Mouse (Mus musculus) adrenal gland, postnatal 36 days (tissue): ENCODE data around the gene Nr3c2. TPM values are rescaled to one million over a fixed set of nuclear protein-coding genes. Genes with fewer than 3 reads are reported as not detected.
A peak's percentile ranks its signal among the peaks of the same experiment; 100 is the strongest.

Experiments used
- DNase-seq, 2 experiments: peaks; one replicate each; pipeline ENCODE4 v3.0.0; 2021; ENCODE audit warnings: mixed read lengths in 1 of 2
- total RNA-seq, 2 experiments: library from RNA; stranded (reverse); gene quantifications; 2 replicates each; pipeline ENCODE4 v1.2.3; 2021

The Nr3c2 gene
- total RNA-seq, 2 experiments from 2014 or later, result 5.5 to 13.5 TPM

GRCm38 (mm10) chr8:77055492-77056021 is 156.3 kb downstream of the Nr3c2 start:
- no peak for DNase-seq

GRCm38 (mm10) chr8:77056853-77057252 is 157.6 kb downstream of the Nr3c2 start:
- no peak for DNase-seq

- no peak for DNase-seq
Measured at GRCm38 (mm10) chr8:77082687-77083086, 183.4 kb downstream of the Nr3c2 start.

DNA sequence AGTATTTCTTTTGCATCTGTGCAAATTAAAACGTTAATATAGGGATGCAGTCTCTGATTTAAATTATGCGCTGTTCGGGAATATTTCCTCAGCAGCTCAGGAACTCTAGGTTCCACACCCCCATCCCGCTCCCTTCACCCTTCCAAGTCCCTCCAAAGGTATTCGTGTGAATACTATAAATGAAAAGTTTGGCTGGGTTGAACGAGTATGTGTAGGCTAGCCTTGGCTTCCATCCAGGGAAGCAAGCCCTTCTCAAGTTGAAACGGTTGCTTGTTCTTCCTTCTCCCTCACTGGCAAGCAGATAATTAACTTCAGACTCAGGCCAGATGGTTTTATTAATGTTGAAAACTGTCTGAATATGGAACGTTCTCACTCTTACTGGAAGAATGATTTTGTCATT is 186.8 kb downstream of the Nr3c2 start:
- DNase-seq, result no peak

- DNase-seq, result no peak
Measured at GRCm38 (mm10) chr8:77096721-77097120, 197.5 kb downstream of the Nr3c2 start.

GRCm38 (mm10) chr8:77098101-77098500 is 198.9 kb downstream of the Nr3c2 start:
- no peak for DNase-seq

GRCm38 (mm10) chr8:77100370-77100769 is 201.1 kb downstream of the Nr3c2 start:
- DNase-seq, result peak in 1 of 2 experiments; percentile 17

DNA sequence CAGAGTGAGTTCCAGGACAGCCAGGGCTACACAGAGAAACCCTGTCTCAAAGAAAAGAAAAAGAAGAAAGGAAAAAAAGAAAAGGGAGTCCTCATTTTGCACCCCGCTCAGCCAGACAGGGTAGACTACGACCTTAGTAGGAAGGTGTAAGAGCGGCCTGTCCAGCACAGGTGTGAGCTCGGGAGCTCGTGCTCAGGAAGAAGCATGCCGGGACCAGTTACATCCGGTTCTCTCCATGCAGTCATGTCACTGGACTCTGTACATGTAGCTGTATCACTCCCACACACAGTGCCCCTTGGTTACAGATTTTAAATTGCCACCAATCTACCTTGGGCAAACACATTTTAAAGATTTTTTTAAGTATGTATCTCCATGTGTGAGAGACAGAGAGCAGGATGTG is 203.6 kb downstream of the Nr3c2 start:
- DNase-seq, result no peak

DNA sequence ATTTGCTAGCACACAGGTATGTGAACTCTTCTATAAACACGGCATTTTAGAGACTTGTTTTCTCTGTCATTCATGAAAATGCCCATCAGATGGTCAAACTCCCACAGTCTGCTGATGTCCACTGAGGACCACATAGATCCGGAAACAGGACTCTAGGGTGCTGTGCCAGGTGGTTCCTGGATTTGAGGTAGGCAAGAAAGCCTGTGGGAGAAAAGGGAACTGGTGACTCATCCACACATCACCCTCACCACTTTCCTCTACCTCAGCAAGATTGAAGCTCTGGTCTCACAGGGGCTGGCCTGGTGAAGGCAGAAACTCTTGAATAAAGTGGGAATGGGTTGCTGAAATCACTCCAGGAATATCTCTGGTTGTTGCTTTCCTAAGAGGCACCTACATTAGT is 213.5 kb downstream of the Nr3c2 start:
- no peak for DNase-seq

DNA sequence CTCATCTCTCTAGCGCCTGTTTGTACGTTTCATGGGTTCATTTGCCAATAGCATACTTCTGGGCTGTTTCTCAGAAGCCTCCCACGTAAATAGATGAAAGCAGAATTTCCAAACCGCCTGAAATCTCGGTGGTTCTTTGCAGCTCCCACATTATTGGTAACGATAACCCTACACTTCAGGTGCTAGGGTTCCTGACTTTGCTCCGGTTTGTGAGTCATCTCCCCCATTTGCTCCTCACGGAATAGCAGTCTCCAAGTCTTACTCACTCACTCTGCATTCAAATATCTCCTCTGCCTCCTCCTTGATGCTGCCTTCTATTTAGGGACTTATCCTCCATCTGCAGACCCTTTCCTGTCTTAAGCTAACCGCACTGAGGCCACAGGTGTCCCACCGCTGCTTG is 215.5 kb downstream of the Nr3c2 start:
- no peak for DNase-seq

DNA sequence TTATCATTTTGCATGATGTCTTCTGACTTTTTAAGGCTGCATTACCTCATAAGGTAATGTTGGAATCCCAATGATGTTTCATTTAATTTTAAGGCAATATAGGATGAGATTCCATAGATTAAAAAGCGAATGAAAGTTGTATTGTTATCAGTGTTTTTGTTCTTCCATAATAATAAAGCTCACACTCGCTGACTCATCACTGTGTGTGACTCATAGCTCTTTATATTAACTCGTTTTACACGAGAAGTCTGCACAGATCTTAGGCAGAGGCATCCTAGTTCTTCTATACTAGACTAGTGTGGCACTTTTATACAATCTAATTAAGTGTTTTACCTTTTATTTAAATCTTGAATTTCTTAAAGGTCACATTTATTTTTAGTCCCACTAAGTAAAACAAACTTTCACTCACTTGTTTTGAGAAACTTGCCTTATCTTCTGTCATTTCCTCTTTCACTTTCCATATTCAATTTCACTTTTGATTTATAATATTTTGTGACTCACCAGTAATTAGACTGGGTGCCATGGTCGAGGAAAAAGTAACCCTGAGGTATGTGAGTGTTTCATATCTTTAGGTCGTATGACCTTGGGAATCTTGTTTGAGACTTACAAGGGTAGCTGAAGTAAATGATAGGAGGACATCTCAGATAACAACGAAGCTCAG is 217.3 kb downstream of the Nr3c2 start:
- no peak for DNase-seq

- peak in 1 of 2 experiments; percentile 7 for DNase-seq
Measured at GRCm38 (mm10) chr8:77120810-77121570, 221.7 kb downstream of the Nr3c2 start.

DNA sequence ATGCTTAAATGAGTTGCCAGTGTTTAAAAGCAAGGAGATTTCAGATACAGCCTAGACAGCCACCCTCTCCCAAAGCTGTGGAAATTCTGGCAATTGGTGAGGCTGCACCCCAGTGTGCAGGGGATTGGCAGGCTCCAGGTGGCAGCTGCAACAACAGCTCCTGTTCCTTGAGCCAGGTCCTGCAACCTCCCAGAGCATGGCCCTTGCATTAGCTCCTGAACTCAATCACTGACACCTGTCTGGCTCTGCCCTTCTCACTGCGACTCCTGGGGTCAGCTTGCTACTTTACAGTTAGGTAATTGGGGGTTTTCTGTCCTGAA is 222.3 kb downstream of the Nr3c2 start:
- no peak for DNase-seq

DNA sequence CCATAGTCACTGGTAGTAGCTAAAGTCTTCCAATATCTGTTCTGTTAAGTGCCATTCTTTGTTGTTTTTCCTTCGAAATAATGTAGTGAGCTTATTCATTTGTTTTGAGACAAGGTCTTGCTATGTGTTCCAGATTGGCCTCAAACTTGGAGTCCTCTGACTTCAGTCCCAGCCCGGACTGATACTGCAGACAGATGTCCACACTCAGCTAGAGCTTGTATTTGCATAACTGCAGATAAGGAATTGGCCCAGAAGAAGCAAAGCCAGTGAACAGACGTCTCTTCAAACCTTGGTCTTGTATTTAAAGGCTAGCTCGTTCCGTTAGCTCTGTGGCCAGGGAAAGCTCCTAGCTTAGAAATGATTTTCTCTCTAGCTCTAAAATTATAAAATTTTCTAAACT is 223.1 kb downstream of the Nr3c2 start:
- no peak for DNase-seq

- DNase-seq, result no peak
Measured at GRCm38 (mm10) chr8:77125777-77126176, 226.5 kb downstream of the Nr3c2 start.

DNA sequence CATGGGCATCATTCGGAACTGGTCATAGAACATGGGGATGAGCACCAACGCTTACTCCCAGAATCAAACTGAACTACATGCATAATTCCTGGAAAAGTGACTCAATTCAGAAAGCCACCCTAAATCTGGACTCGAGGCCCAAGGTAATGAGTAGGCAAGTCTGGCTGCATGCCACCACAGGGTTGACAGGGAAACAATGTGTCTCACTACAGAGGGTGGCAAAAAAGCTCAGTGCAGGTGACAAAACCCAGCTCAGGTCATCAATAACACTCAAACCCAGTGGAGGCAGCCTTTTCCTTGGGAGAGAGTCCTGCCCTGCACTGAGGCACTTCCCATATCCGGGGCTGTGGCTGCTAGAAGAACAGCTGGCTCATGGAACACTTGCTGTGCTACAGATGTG is 228.8 kb downstream of the Nr3c2 start:
- DNase-seq, result peak; percentile 12 to 42

GRCm38 (mm10) chr8:77132903-77133637 is 233.8 kb downstream of the Nr3c2 start:
- peak; percentile 12 to 40 for DNase-seq

DNA sequence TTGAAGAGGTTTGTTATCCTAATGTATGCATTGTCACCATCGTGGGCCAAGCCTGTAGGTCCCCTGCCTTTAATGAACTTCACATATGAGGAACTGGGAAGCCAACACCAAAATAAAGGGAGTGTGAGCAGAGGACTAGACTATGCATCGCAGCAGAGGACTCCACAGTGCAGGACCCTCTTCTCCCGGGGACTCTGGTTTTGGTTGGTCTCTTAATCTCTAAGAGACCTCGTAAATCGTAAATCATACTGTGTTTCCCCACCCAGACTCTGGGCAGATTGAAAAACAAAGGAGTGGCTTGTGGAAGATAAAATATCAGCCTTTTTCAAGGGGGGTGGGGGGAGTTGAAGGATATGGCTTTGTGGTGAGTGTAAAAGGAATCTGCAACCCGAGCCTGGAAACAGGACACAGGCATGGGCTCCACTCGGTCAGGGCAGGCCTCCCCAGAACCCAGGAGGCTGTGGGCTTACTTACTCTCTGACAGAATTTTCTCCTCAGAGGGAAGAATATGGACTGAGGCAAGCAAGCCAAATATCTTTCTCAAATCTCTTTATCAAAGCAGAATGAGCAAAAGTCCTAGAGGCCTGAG is 234.6 kb downstream of the Nr3c2 start:
- no peak for DNase-seq

- no peak for DNase-seq
Measured at GRCm38 (mm10) chr8:77145285-77145684, 246.0 kb downstream of the Nr3c2 start.

GRCm38 (mm10) chr8:77154496-77154895 is 255.3 kb downstream of the Nr3c2 start:
- peak; percentile 14 to 43 for DNase-seq

DNA sequence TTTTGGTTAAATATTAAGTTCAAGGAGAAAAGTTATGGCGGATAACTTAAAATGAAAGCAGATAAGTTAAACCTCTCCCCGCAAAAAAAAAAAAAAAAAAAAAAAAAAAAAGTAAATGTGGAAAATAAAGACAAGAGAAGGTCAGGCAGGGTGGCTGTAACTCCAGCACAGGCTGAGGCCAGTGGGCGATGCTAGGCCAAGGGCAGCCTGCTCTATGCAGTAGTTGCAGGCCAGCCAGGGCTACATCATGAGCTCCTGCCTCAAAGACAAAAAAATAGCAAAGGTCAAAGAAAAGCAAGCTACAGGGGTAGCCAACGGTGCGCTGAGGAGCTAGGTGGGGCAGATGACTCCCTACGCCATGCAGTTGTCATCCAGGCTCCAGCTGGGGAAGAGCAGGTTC is 270.1 kb downstream of the Nr3c2 start:
- no peak for DNase-seq

DNA sequence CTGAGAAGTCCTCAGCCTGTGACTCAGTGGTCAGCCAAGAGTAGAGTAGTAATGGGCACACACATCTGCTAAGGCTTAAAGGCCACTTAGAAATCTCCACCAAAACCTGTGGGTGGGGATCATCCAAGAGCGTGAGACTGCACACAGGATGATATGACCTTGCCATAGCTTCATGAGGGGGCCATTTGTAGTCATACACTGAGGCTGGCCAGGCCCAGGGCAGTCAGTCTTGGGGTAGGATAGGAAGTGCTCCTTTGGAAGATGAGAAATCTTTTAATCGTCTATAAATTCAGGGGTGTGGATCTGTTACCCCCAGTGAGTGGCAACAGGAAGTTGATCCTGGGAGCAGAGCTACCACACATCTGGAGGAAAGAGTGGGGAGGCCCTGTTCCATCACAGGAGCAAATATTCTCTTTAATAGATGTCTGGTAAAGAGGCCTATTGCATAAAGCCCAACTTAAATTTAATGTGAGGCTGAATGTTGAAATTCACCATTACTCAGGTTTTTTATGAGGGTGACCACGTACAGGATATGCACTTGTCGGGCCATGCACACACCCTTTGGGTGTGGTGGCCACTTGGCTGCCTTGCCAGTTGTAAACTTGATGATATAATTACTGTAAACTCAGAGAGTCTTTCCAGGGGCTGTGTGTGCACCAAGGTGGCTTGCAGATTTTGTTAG is 270.7 kb downstream of the Nr3c2 start:
- no peak for DNase-seq
